Mouse (Mus musculus) lung, embryonic 15.5 days (tissue): ENCODE measurements at regions not wholly inside any gene's neighbourhood (a gene's known extent, or its start where the extent isn't known, plus 50 kb on each side); places are given as distances from the start of the nearest gene placed in this dataset.
"Not testable (repeated sequence)": the region's sequence is repeated elsewhere in the genome, so short reads cannot be mapped to it uniquely, and the experiment has no call there.

Source experiments
- ATAC-seq: fragments of 200-750 bp; cut with Nextera tagmentation; 2 replicates; pipeline ENCODE4 v1.8.0; 2017; ENCODE audit warnings: moderate number of reproducible peaks, borderline replicate concordance; ENCODE audit not compliant: low FRiP score, low TSS enrichment; ENCODE audit errors: extremely low read depth
- H3K27ac ChIP-seq: fragments of 300-500 bp; sonication (generic); 2 replicates; pipeline ENCODE4 v1.5.1; 2015; ENCODE audit warnings: moderate library complexity, mild to moderate bottlenecking, inconsistent platforms
- H3K27me3 ChIP-seq: fragments of 300-500 bp; sonication (generic); 2 replicates; pipeline ENCODE4 v1.6.1; 2015; ENCODE audit warnings: inconsistent platforms
- H3K36me3 ChIP-seq: fragments of 300-500 bp; sonication (generic); 2 replicates; pipeline ENCODE4 v1.6.1; 2015; ENCODE audit warnings: inconsistent platforms
- H3K4me1 ChIP-seq: fragments of 300-500 bp; sonication (generic); 2 replicates; pipeline ENCODE4 v1.6.1; 2015; ENCODE audit warnings: inconsistent platforms
- H3K4me2 ChIP-seq: fragments of 300-500 bp; sonication (generic); 2 replicates; pipeline ENCODE4 v1.6.1; 2015; ENCODE audit warnings: inconsistent platforms, mild to moderate bottlenecking, moderate library complexity
- H3K4me3 ChIP-seq: fragments of 300-500 bp; sonication (generic); 2 replicates; pipeline ENCODE4 v1.5.1; 2015; ENCODE audit warnings: mild to moderate bottlenecking, inconsistent platforms
- H3K9ac ChIP-seq: fragments of 300-500 bp; sonication (generic); 2 replicates; pipeline ENCODE4 v1.6.1; 2015; ENCODE audit warnings: inconsistent platforms
- H3K9me3 ChIP-seq: fragments of 300-500 bp; sonication (generic); 2 replicates; pipeline ENCODE4 v1.6.1; 2016; ENCODE audit warnings: inconsistent platforms
- WGBS: fragments of 180-500 bp; shearing (Covaris S2); methylation state at CpG from one replicate; pipeline ENCODE4 v1.1.7; 2015; 5-methylcytosine and 5-hydroxymethylcytosine counted together

DNA sequence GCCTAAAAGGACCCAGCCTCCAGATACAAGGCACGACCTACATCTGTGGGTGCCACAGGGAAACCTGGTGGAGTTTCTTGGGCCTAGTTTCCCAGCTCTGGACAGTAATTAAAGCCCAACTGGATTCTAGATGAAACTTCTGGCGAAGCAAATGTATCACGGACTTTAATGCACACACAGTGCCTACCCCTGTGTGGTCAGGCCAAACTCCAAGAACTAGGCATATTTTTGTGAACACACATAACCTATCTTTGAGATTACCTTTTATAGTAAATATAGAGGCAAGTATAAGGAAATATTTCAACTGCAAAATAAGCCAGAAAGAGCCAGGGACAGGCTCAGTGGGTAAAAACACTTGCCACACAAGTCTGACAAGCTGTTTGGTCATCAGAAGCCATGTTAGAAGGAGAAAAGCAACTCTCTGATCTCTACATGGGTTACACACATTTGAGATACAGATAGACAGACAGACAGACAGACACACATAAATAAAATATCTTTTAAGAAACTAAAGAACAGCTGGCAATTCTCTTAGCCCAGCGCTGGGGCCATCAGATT is 63.7 kb upstream of the Cpm start:
- WGBS: 81% methylated on average over 4 of the region's 4 CpGs
- Histone ChIP-seq H3K4me2 (no peak overlapping the region), H3K4me1 (no peaks in the 10 kb centered on the region), H3K27ac (no peak overlapping the region), H3K4me3 (no peak overlapping the region), H3K36me3 (no peaks in the 10 kb centered on the region), H3K27me3 (no peaks in the 10 kb centered on the region), H3K9me3 (no peaks in the 10 kb centered on the region), H3K9ac (no peak overlapping the region)
- no peak for ATAC-seq

- H3K27ac ChIP-seq: no peak overlapping the region
- no peaks in the 10 kb centered on the region for H3K9me3 ChIP-seq
- no peak overlapping the region for H3K4me3 ChIP-seq
- no peak for ATAC-seq
- H3K36me3 ChIP-seq: no peaks in the 10 kb centered on the region
- H3K4me1 ChIP-seq: no peaks in the 10 kb centered on the region
- H3K27me3 ChIP-seq: no peaks in the 10 kb centered on the region
- no peak overlapping the region for H3K9ac ChIP-seq
- H3K4me2 ChIP-seq: no peak overlapping the region
- 90% methylated on average over 3 of the region's 3 CpGs for WGBS
Measured at GRCm38 (mm10) chr10:117565110-117565509, 64.2 kb upstream of the Cpm start.

GRCm38 (mm10) chr10:117564118-117565040 is 64.9 kb upstream of the Cpm start:
- Histone ChIP-seq H3K27ac (no peak overlapping the region), H3K4me1 (no peaks in the 10 kb centered on the region), H3K9ac (no peak overlapping the region), H3K4me3 (no peak overlapping the region), H3K4me2 (no peak overlapping the region), H3K36me3 (no peaks in the 10 kb centered on the region), H3K27me3 (no peaks in the 10 kb centered on the region), H3K9me3 (no peaks in the 10 kb centered on the region)
- no peak for ATAC-seq
- 37% methylated on average over 12 of the region's 12 CpGs for WGBS

GRCm38 (mm10) chr10:117563429-117564117 is 65.7 kb upstream of the Cpm start:
- 52% methylated on average over 8 of the region's 8 CpGs for WGBS
- no peaks in the 10 kb centered on the region for H3K4me1 ChIP-seq

DNA sequence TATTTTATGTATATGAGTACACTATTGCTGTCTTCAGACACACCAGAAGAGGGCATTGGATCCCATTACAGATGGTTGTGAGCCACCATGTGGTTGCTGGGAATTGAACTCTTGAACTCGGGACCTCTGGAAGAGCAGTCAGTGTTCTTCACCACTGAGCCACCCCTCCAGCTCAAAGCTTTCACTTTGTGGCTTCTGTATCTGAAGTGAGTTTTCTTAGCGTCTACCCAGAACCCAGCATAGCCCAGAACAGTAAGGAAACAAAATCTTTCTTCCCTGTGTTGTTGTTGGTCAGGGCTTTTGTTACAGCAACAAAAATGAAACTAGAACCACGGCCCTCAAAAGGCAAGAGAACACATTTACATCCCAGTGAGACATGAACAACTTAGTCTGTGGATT is 66.5 kb upstream of the Cpm start:
- H3K9ac ChIP-seq, H3K36me3 ChIP-seq, ATAC-seq, H3K4me1 ChIP-seq, H3K4me3 ChIP-seq, H3K27me3 ChIP-seq, H3K27ac ChIP-seq, H3K9me3 ChIP-seq, H3K4me2 ChIP-seq: not testable (repeated sequence)
- WGBS: 75% methylated on average over 3 of the region's 3 CpGs

More at GRCm38 (mm10) chr10:117563429-117564117, 65.7 kb upstream of the Cpm start:
- H3K36me3 ChIP-seq: no peaks in the 10 kb centered on the region
- H3K27ac ChIP-seq: no peak overlapping the region
- H3K4me2 ChIP-seq: no peak overlapping the region
- no peak overlapping the region for H3K9ac ChIP-seq
- no peaks in the 10 kb centered on the region for H3K9me3 ChIP-seq
- H3K4me3 ChIP-seq: no peak overlapping the region
- no peak for ATAC-seq
- no peaks in the 10 kb centered on the region for H3K27me3 ChIP-seq

GRCm38 (mm10) chr10:117561909-117562849 is 67.1 kb upstream of the Cpm start:
- Histone ChIP-seq H3K4me2 (no peak overlapping the region), H3K4me3 (no peak overlapping the region), H3K4me1 (no peaks in the 10 kb centered on the region), H3K27ac (no peak overlapping the region), H3K9ac (no peak overlapping the region), H3K36me3 (no peaks in the 10 kb centered on the region), H3K9me3 (no peaks in the 10 kb centered on the region), H3K27me3 (no peaks in the 10 kb centered on the region)
- no peak for ATAC-seq
- 75% methylated on average over 13 of the region's 13 CpGs for WGBS

GRCm38 (mm10) chr10:117561279-117561820 is 68.0 kb upstream of the Cpm start:
- Histone ChIP-seq H3K4me3 (no peak overlapping the region), H3K9me3 (no peaks in the 10 kb centered on the region), H3K4me2 (no peak overlapping the region), H3K36me3 (no peaks in the 10 kb centered on the region), H3K27ac (no peak overlapping the region), H3K9ac (no peak overlapping the region), H3K4me1 (no peaks in the 10 kb centered on the region), H3K27me3 (no peaks in the 10 kb centered on the region)
- ATAC-seq: no peak
- 74% methylated on average over 5 of the region's 5 CpGs for WGBS

- no peaks in the 10 kb centered on the region for H3K36me3 ChIP-seq
- 54% methylated on average over 9 of the region's 9 CpGs for WGBS
- H3K4me3 ChIP-seq: no peak overlapping the region
- no peaks in the 10 kb centered on the region for H3K4me1 ChIP-seq
- no peaks in the 10 kb centered on the region for H3K9me3 ChIP-seq
- no peak overlapping the region for H3K4me2 ChIP-seq
- H3K27ac ChIP-seq: no peak overlapping the region
- no peaks in the 10 kb centered on the region for H3K27me3 ChIP-seq
- H3K9ac ChIP-seq: no peak overlapping the region
- ATAC-seq: no peak
Measured at GRCm38 (mm10) chr10:117560396-117561278, 68.7 kb upstream of the Cpm start.

GRCm38 (mm10) chr10:117559615-117560395 is 69.5 kb upstream of the Cpm start:
- H3K27ac ChIP-seq: no peak overlapping the region
- ATAC-seq: no peak
- 53% methylated on average over 17 of the region's 17 CpGs for WGBS

More at GRCm38 (mm10) chr10:117559615-117560395, 69.5 kb upstream of the Cpm start:
- Histone ChIP-seq H3K9ac (no peak overlapping the region), H3K36me3 (no peaks in the 10 kb centered on the region), H3K4me3 (no peak overlapping the region), H3K27me3 (no peaks in the 10 kb centered on the region), H3K4me1 (no peaks in the 10 kb centered on the region), H3K4me2 (no peak overlapping the region), H3K9me3 (no peaks in the 10 kb centered on the region)
